Mouse (Mus musculus) G1E (cell line): ENCODE measurements around the gene Jarid2. TPM values are rescaled to one million over a fixed set of nuclear protein-coding genes. Genes with fewer than 3 reads are reported as not detected.

Source experiments
- ATAC-seq: 2 replicates; pipeline ENCODE4 v1.8.0; 2016; ENCODE audit warnings: mild to moderate bottlenecking; ENCODE audit not compliant: insufficient number of reproducible peaks, poor library complexity, low FRiP score, severe bottlenecking; ENCODE audit errors: extremely low read depth
- DNase-seq: peaks from one replicate; pipeline ENCODE4 v3.0.0; 2012; ENCODE audit warnings: low spot score
- H3K27me3 ChIP-seq: 2 replicates; pipeline ENCODE4 v1.6.1; 2012; ENCODE audit warnings: mild to moderate bottlenecking, low read length, inconsistent platforms; ENCODE audit not compliant: insufficient read depth
- H3K36me3 ChIP-seq: replicated peaks from 2 replicates; pipeline ENCODE3; 2012; ENCODE audit warnings: mild to moderate bottlenecking, inconsistent platforms
- H3K4me1 ChIP-seq: 2 replicates; pipeline ENCODE4 v1.6.1; 2012; ENCODE audit warnings: low read depth, low read length, inconsistent platforms, mixed read lengths; ENCODE audit not compliant: insufficient read depth
- H3K4me3 ChIP-seq: 2 replicates; pipeline ENCODE4 v1.5.1; 2012; ENCODE audit warnings: low read depth, mild to moderate bottlenecking, inconsistent platforms, low read length, moderate library complexity, mixed read lengths
- H3K9me3 ChIP-seq: replicated peaks from 2 replicates; pipeline ENCODE4 v1.6.1; 2012; ENCODE audit warnings: inconsistent platforms
- CTCF ChIP-seq: IDR thresholded peaks from 2 replicates; pipeline ENCODE4 v1.5.1; 2012; ENCODE audit warnings: low read depth, low read length, inconsistent platforms, mixed read lengths
- GATA1 ChIP-seq: IDR thresholded peaks from 2 replicates; pipeline ENCODE4 v1.6.1; 2012; ENCODE audit warnings: borderline replicate concordance, low read length, inconsistent platforms, mixed read lengths
- GATA2 ChIP-seq: IDR thresholded peaks from 2 replicates; pipeline ENCODE4 v1.6.1; 2012; ENCODE audit warnings: low read depth, low read length, inconsistent platforms, borderline replicate concordance
- POLR2AphosphoS5 ChIP-seq: IDR thresholded peaks from 2 replicates; pipeline ENCODE4 v1.6.1; 2012; ENCODE audit warnings: low read depth, low read length, inconsistent platforms; ENCODE audit not compliant: insufficient replicate concordance
- TAL1 ChIP-seq: conservative IDR thresholded peaks from 2 replicates; pipeline ENCODE4 v1.6.1; 2012; ENCODE audit warnings: low read depth, low read length, inconsistent platforms, mixed read lengths
- polyA plus RNA-seq: library from polyadenylated mRNA; stranded (reverse); fragments of >175 nt; gene quantifications from 2 replicates; pipeline ENCODE4 v1.2.3, GENCODE M21; 2012
- total RNA-seq, 2 experiments: library from RNA; stranded (forward) in 1 of 2; stranded (reverse) in 1 of 2; fragments of 200-1000 nt in 1 of 2; fragments of >200 nt in 1 of 2; fragmentation: Nextera tagmentation in 1 of 2; gene quantifications; 2 replicates each; pipeline ENCODE4 v1.2.3; 2014 to 2017

The Jarid2 gene
- total and polyA plus RNA-seq, 3 experiments, result 29.9 to 93.6 (median 42.3) TPM

GRCm38 (mm10) chr13:44799166-44799565 lies 69.9 kb downstream of the Jarid2 start:
- no peak for ATAC-seq
- H3K4me3 ChIP-seq, result no peak overlapping the region
- no peak for TF ChIP-seq GATA2
- TF ChIP-seq TAL1, result no peak
- TF ChIP-seq POLR2AphosphoS5, result no peak
- no peak for TF ChIP-seq CTCF
- TF ChIP-seq GATA1, result no peak

GRCm38 (mm10) chr13:44800059-44800458 lies 70.8 kb downstream of the Jarid2 start:
- H3K9me3 ChIP-seq, result no peaks in the 10 kb centered on the region
- DNase-seq (no peak), ATAC-seq (no peak)
- peaks cover 7% of the 10 kb centered on the region for H3K4me1 ChIP-seq
- no peaks in the 10 kb centered on the region for H3K27me3 ChIP-seq
- peaks cover 18% of the 10 kb centered on the region for H3K36me3 ChIP-seq
- TF ChIP-seq TAL1 (no peak), GATA2 (no peak), CTCF (no peak), GATA1 (no peak)
- no peak overlapping the region for H3K4me3 ChIP-seq

More at GRCm38 (mm10) chr13:44799166-44799565, 69.9 kb downstream of the Jarid2 start:
- DNase-seq, result no peak
- H3K4me1 ChIP-seq, result peaks cover 7% of the 10 kb centered on the region
- H3K9me3 ChIP-seq, result no peaks in the 10 kb centered on the region
- H3K36me3 ChIP-seq, result peaks cover 18% of the 10 kb centered on the region
- H3K27me3 ChIP-seq, result no peaks in the 10 kb centered on the region

- Histone ChIP-seq H3K4me3 (no peak overlapping the region), H3K36me3 (peaks cover 13% of the 10 kb centered on the region), H3K27me3 (no peaks in the 10 kb centered on the region), H3K4me1 (peaks cover 7% of the 10 kb centered on the region), H3K9me3 (no peaks in the 10 kb centered on the region)
- no peak for ATAC-seq
- no peak for DNase-seq
- TF ChIP-seq CTCF, result peak; percentile 35; the same call in 1 of the 2 replicates
- TF ChIP-seq GATA2, result no peak
Measured at GRCm38 (mm10) chr13:44804876-44805275, 75.6 kb downstream of the Jarid2 start.

- ATAC-seq, result no peak
- Histone ChIP-seq H3K27me3 (no peaks in the 10 kb centered on the region), H3K36me3 (peaks cover 9% of the 10 kb centered on the region), H3K9me3 (no peaks in the 10 kb centered on the region), H3K4me1 (0 out of 2 replicates have a peak, but pooled peaks cover 2% of the 10 kb centered on the region), H3K4me3 (no peak overlapping the region)
- no peak for DNase-seq
- no peak for TF ChIP-seq GATA1
- TF ChIP-seq POLR2AphosphoS5, result no peak
- TF ChIP-seq CTCF, result no peak
- TF ChIP-seq GATA2, result no peak
- TF ChIP-seq TAL1, result no peak
Measured at GRCm38 (mm10) chr13:44808307-44808706, 79.0 kb downstream of the Jarid2 start.

- no peak for DNase-seq
- H3K4me3 ChIP-seq, result no peak overlapping the region
- no peaks in the 10 kb centered on the region for H3K27me3 ChIP-seq
- H3K4me1 ChIP-seq, result peaks cover 2% of the 10 kb centered on the region; the same call in 1 of the 2 replicates
- ATAC-seq, result no peak
- no peaks in the 10 kb centered on the region for H3K9me3 ChIP-seq
- peaks cover 6% of the 10 kb centered on the region for H3K36me3 ChIP-seq
- TF ChIP-seq GATA2 (no peak), POLR2AphosphoS5 (no peak), TAL1 (no peak), GATA1 (no peak), CTCF (no peak)
Measured at GRCm38 (mm10) chr13:44811021-44811420, 81.7 kb downstream of the Jarid2 start.

GRCm38 (mm10) chr13:44811601-44812000 lies 82.3 kb downstream of the Jarid2 start:
- no peak for TF ChIP-seq GATA2
- no peak for TF ChIP-seq GATA1
- no peak for TF ChIP-seq TAL1
- TF ChIP-seq POLR2AphosphoS5, result no peak
- TF ChIP-seq CTCF, result no peak

GRCm38 (mm10) chr13:44812381-44812780 lies 83.1 kb downstream of the Jarid2 start:
- H3K36me3 ChIP-seq, result peaks cover 4% of the 10 kb centered on the region
- peaks cover 2% of the 10 kb centered on the region; the same call in 1 of the 2 replicates for H3K4me1 ChIP-seq
- no peak for ATAC-seq
- H3K27me3 ChIP-seq, result no peaks in the 10 kb centered on the region
- TF ChIP-seq CTCF (no peak), GATA1 (no peak), TAL1 (no peak), GATA2 (no peak), POLR2AphosphoS5 (no peak)
- H3K9me3 ChIP-seq, result no peaks in the 10 kb centered on the region
- H3K4me3 ChIP-seq, result no peak overlapping the region
- no peak for DNase-seq

More at GRCm38 (mm10) chr13:44811601-44812000, 82.3 kb downstream of the Jarid2 start:
- Histone ChIP-seq H3K9me3 (no peaks in the 10 kb centered on the region), H3K4me3 (no peak overlapping the region), H3K36me3 (peaks cover 6% of the 10 kb centered on the region), H3K27me3 (no peaks in the 10 kb centered on the region), H3K4me1 (peaks cover 2% of the 10 kb centered on the region; the same call in 1 of the 2 replicates)
- ATAC-seq, result no peak
- DNase-seq, result no peak
